Mouse (Mus musculus): ENCODE results near the gene Adh6b. TPM values are rescaled to one million over a fixed set of nuclear protein-coding genes. Genes with fewer than 3 reads are reported as not detected.
A peak's percentile ranks its signal among the peaks of the same experiment; 100 is the strongest.
"Not testable (repeated sequence)": the region's sequence is repeated elsewhere in the genome, so short reads cannot be mapped to it uniquely, and the experiment has no call there.

Adh6b gene
- polyA plus RNA-seq, 1 experiment from 2014 or later: 0.30 TPM

DNA sequence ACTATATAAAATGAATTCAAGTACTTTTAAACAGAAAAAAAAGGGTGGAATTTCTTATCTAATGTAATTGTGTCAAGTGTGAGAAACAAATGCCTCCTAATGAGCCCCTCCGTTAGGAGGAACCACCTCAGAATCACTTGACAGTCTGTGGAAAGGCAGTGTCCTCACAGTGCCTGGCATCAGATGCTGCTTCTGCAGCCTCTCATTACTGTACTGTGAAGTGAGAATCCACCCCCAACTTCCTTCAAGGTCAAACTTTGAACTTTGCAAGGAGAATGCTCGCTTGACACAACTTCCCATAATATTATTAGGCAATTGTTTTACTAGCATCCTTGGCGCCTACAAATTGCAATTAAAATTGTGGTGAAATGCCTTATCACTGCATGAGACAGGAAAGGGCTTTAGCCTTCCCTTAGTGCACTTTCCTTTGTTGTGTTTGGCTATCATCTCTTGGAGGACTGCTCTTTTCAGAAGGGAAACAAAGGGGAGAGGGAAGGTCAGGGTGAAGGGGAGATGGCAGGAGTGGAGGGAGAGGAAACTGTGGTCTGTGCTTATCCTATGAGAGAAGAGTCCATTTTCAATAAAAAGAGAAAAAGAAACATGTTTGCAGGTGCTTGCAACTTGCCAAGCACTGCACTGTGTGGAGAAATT, 5.3 kb upstream of the Adh6b start:
- 34% methylated on average over 3 of the region's 3 CpGs for WGBS (ENCODE audit: insufficient replicate concordance)
- ATAC-seq (ENCODE audit: low read depth): peak; percentile 50

DNA sequence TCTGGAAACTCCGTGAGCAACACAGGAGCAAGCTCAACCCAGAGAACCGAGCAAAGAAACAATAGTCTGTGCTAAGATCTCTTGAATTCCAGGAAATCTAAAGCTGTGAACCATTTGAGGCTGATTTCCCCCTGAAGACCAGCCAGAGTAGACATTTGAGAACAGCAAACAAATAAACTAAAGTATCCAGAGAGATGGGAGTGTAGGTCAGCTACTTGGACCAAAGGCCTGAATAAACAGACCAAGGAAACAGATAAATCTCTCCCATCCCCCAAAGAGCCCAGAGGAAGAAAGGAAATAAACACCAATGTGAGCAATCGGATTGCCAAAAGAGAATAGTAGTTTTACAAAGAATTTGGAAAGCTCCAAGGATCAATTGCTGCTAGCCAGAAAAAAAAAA, 5.5 kb downstream of the Adh6b start:
- no peak overlapping the region for H3K27ac ChIP-seq (ENCODE audit: low read length)
- no peaks in the 10 kb centered on the region; the same call in 1 of the 2 replicates for H3K4me1 ChIP-seq (ENCODE audit: control insufficient read depth, low read depth, low read length)
- no peak overlapping the region for H3K4me2 ChIP-seq (ENCODE audit: low read depth, low read length)
- no peaks in the 10 kb centered on the region for H3K9me3 ChIP-seq (replicated peaks; ENCODE audit: control insufficient read depth, low read length)
- whole genome bisulfite sequencing (ENCODE audit: insufficient replicate concordance): 20% methylated on average over 3 of the region's 3 CpGs
- H3K27me3 ChIP-seq (ENCODE audit: control insufficient read depth, insufficient read depth, low read depth, low read length): no peaks in the 10 kb centered on the region
- ATAC-seq (ENCODE audit: low read depth): no peak
- no peak overlapping the region for H3K9ac ChIP-seq (ENCODE audit: low read depth, low read length)
- no peak overlapping the region for H3K4me3 ChIP-seq (ENCODE audit: low read depth, low read length)
- H3K36me3 ChIP-seq (ENCODE audit: control insufficient read depth, insufficient read depth): no peaks in the 10 kb centered on the region

More for the DNA sequence above, 5.3 kb upstream of the Adh6b start:
- Histone ChIP-seq H3K4me1 (ENCODE audit: control insufficient read depth, low read depth, low read length) (no peaks in the 10 kb centered on the region), H3K4me3 (ENCODE audit: low read depth, low read length) (no peak overlapping the region), H3K4me2 (ENCODE audit: low read depth, low read length) (no peak overlapping the region), H3K36me3 (ENCODE audit: control insufficient read depth, insufficient read depth) (no peaks in the 10 kb centered on the region), H3K9me3 (replicated peaks; ENCODE audit: control insufficient read depth, low read length) (no peaks in the 10 kb centered on the region), H3K9ac (ENCODE audit: low read depth, low read length) (no peak overlapping the region), H3K27me3 (ENCODE audit: control insufficient read depth, insufficient read depth, low read depth, low read length) (no peaks in the 10 kb centered on the region), H3K27ac (ENCODE audit: low read length) (no peak overlapping the region)

DNA sequence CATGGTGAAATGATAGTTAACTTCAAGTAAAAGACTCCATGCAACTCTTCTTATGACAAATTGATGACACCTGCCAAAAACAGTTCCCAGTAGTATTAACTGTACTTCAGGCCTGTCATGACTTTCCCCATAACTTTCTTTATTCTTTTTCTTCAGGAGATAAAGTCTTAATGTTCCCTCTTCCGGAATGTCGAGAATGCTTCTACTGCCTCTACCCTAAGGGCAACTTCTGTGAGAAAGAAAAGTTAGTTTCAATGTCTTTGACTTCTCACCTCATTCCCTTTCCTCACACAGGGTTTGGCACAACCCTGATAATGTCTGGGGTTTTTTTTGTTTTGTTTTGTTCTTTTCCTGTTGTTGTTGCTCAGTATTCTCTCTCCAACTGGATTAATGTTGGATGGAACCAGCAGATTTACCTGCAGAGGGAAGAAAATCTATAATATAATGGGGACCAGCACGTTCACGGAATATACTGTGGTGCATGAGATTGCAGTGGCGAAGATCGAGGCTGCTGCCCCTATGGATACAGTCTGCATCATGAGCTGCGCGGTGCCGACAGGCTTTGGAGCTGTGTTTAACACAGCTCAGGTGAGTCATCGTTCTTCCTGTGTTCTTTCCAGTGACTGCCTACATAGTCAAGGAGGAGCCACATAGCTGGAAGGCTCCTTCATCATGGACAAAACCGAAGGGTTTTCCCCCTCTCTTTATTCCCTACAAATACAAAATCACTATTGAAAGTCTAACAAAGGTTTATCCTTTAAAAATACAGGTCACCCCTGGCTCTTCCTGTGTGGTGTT, 10.6 kb downstream of the Adh6b start:
- 77% methylated on average over 11 of the region's 11 CpGs for WGBS (ENCODE audit: insufficient replicate concordance)
- H3K4me3 ChIP-seq (ENCODE audit: low read depth, low read length): no peak overlapping the region

DNA sequence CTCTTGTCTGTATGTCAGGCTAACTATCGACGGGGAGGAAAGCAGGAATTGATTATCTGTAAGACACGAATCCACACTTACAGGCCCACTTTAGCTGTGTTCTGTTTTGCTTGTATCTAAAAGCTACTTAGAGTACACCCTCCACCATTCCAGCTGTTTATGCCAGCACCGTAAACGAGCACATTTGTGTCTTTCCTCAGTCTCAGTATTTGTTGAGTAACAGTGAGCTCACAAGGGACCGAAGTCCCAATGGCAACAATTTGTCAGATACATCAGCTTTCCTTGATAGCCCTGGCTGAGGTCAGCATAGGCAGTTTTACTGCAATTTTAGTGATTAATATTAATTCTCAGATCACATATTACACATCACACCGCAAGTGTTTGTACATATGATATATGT, 17.3 kb downstream of the Adh6b start:
- no peak overlapping the region for H3K9ac ChIP-seq (ENCODE audit: low read depth, low read length)
- H3K4me2 ChIP-seq (ENCODE audit: low read depth, low read length): no peak overlapping the region
- no peak overlapping the region for H3K27ac ChIP-seq (ENCODE audit: low read length)
- no peaks in the 10 kb centered on the region for H3K36me3 ChIP-seq (ENCODE audit: control insufficient read depth, insufficient read depth)
- no peaks in the 10 kb centered on the region; the same call in 1 of the 2 replicates for H3K4me1 ChIP-seq (ENCODE audit: control insufficient read depth, low read depth, low read length)
- no peak overlapping the region for H3K4me3 ChIP-seq (ENCODE audit: low read depth, low read length)
- ATAC-seq (ENCODE audit: low read depth): no peak
- H3K9me3 ChIP-seq (replicated peaks; ENCODE audit: control insufficient read depth, low read length): no peaks in the 10 kb centered on the region
- no peaks in the 10 kb centered on the region for H3K27me3 ChIP-seq (ENCODE audit: control insufficient read depth, insufficient read depth, low read depth, low read length)
- 64% methylated on average over 7 of the region's 7 CpGs for WGBS (ENCODE audit: insufficient replicate concordance)

More for the DNA sequence above, 10.6 kb downstream of the Adh6b start:
- H3K9me3 ChIP-seq (replicated peaks; ENCODE audit: control insufficient read depth, low read length): no peaks in the 10 kb centered on the region
- no peaks in the 10 kb centered on the region for H3K27me3 ChIP-seq (ENCODE audit: control insufficient read depth, insufficient read depth, low read depth, low read length)
- no peaks in the 10 kb centered on the region for H3K36me3 ChIP-seq (ENCODE audit: control insufficient read depth, insufficient read depth)
- no peak overlapping the region for H3K27ac ChIP-seq (ENCODE audit: low read length)
- H3K4me1 ChIP-seq (ENCODE audit: control insufficient read depth, low read depth, low read length): no peaks in the 10 kb centered on the region; the same call in 1 of the 2 replicates
- H3K9ac ChIP-seq (ENCODE audit: low read depth, low read length): no peak overlapping the region
- no peak overlapping the region for H3K4me2 ChIP-seq (ENCODE audit: low read depth, low read length)
- ATAC-seq (ENCODE audit: low read depth): no peak

DNA sequence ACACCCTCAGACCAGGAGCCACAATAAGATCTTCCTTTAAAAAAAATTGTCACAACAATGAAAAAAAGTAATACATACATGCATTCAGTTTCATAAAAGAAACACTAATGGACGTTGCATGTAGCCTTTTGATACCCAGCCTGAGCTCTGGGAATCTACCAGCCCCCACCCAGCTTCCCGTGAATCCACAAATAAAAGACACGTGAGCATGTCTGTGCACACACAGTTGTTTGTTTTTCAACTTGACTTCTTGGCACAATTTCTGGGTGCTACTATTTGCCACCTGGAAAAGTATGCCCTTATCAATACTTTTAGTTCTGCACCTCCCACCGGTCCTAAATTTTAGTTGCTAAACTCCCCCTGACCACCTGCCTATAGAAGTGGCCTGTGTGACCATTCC, 19.1 kb downstream of the Adh6b start:
- Histone ChIP-seq H3K9me3 (replicated peaks; ENCODE audit: control insufficient read depth, low read length) (no peaks in the 10 kb centered on the region), H3K4me3 (ENCODE audit: low read depth, low read length) (no peak overlapping the region), H3K4me2 (ENCODE audit: low read depth, low read length) (no peak overlapping the region), H3K27ac (ENCODE audit: low read length) (no peak overlapping the region), H3K36me3 (ENCODE audit: control insufficient read depth, insufficient read depth) (no peaks in the 10 kb centered on the region), H3K9ac (ENCODE audit: low read depth, low read length) (no peak overlapping the region), H3K27me3 (ENCODE audit: control insufficient read depth, insufficient read depth, low read depth, low read length) (no peaks in the 10 kb centered on the region), H3K4me1 (ENCODE audit: control insufficient read depth, low read depth, low read length) (no peaks in the 10 kb centered on the region; the same call in 1 of the 2 replicates)
- WGBS (ENCODE audit: insufficient replicate concordance): 50% methylated on average over 4 of the region's 4 CpGs
- ATAC-seq (ENCODE audit: low read depth): no peak

DNA sequence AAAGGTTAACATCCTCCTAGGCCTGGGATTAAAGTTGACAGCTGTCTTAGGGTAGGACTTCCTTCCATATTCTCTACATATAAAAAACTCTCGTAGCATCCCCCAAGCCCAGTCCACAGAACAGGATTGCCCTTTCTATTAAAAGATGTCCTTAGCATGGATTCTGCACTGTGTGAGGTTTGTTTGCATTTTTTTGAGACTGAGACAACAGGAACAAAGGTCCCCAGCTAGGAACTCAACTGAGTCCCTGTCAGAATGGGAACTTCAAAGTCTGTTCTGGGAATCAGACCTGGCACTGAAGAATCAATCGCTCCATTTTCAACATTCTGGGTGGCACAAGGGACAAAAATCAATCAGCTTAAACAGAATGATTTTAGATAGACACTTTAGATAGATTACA, 21.3 kb downstream of the Adh6b start:
- no peak overlapping the region for H3K4me2 ChIP-seq (ENCODE audit: low read depth, low read length)
- H3K4me1 ChIP-seq (ENCODE audit: control insufficient read depth, low read depth, low read length): no peaks in the 10 kb centered on the region; the same call in 1 of the 2 replicates
- ATAC-seq (ENCODE audit: low read depth): peak; percentile 60; the same call in 1 of the 2 replicates
- H3K9me3 ChIP-seq (replicated peaks; ENCODE audit: control insufficient read depth, low read length): no peaks in the 10 kb centered on the region
- no peaks in the 10 kb centered on the region for H3K36me3 ChIP-seq (ENCODE audit: control insufficient read depth, insufficient read depth)
- WGBS (ENCODE audit: insufficient replicate concordance): 57% methylated on average over 2 of the region's 2 CpGs
- H3K4me3 ChIP-seq (ENCODE audit: low read depth, low read length): no peak overlapping the region
- H3K27ac ChIP-seq (ENCODE audit: low read length): no peak overlapping the region
- H3K27me3 ChIP-seq (ENCODE audit: control insufficient read depth, insufficient read depth, low read depth, low read length): no peaks in the 10 kb centered on the region
- H3K9ac ChIP-seq (ENCODE audit: low read depth, low read length): no peak overlapping the region

DNA sequence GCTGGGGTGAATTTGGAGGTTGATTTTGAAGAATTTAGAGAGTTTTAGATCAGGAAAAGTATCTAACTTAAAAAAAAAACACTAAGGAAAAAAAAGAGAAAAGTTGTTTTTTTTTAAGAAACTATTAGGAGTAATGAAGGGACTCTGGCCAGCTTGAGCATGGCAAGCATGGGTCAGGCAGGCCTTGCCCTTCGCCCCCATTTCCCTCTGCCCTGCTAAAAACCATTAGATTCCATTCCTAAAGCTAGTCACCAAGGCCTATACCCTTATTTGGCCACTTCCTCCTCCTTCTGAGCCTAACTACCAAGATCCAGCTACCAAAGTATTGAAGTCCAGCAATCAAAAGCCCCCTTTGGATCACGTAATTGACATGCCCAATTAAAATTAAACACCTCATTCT, 24.6 kb downstream of the Adh6b start:
- no peak for ATAC-seq (ENCODE audit: low read depth)
- no peak overlapping the region for H3K4me2 ChIP-seq (ENCODE audit: low read depth, low read length)
- H3K27ac ChIP-seq (ENCODE audit: low read length): no peak overlapping the region
- 54% methylated on average over 2 of the region's 2 CpGs for WGBS (ENCODE audit: insufficient replicate concordance)
- H3K4me3 ChIP-seq (ENCODE audit: low read depth, low read length): no peak overlapping the region
- H3K27me3 ChIP-seq (ENCODE audit: control insufficient read depth, insufficient read depth, low read depth, low read length): no peaks in the 10 kb centered on the region
- H3K9ac ChIP-seq (ENCODE audit: low read depth, low read length): no peak overlapping the region
- H3K9me3 ChIP-seq (replicated peaks; ENCODE audit: control insufficient read depth, low read length): no peaks in the 10 kb centered on the region
- H3K36me3 ChIP-seq (ENCODE audit: control insufficient read depth, insufficient read depth): no peaks in the 10 kb centered on the region
- no peaks in the 10 kb centered on the region for H3K4me1 ChIP-seq (ENCODE audit: control insufficient read depth, low read depth, low read length)

DNA sequence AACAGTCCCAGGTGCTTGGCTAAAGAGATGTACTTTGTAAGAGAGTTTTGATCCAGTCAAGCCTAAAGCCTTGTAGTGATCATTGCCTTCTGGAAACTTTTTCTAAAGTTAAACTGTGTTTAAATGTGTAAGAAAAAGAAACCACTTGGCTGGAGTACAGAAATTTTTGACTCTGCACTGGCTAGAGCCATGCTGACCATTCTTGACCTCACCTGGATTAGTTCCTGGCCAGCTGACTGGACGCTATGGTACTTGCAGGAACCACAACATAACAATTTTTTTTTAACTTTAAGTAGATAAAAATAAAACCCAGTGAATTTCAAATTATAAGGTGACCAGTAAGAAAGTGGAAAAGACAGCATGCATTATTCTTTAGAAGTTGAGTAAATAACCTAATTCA, 28.0 kb downstream of the Adh6b start:
- no peak overlapping the region for H3K9ac ChIP-seq (ENCODE audit: low read depth, low read length)
- no peak overlapping the region for H3K4me2 ChIP-seq (ENCODE audit: low read depth, low read length)
- no peaks in the 10 kb centered on the region for H3K9me3 ChIP-seq (replicated peaks; ENCODE audit: control insufficient read depth, low read length)
- no peak overlapping the region for H3K27ac ChIP-seq (ENCODE audit: low read length)
- WGBS (ENCODE audit: insufficient replicate concordance): 57% methylated on average over 1 of the region's 1 CpGs
- no peaks in the 10 kb centered on the region for H3K27me3 ChIP-seq (ENCODE audit: control insufficient read depth, insufficient read depth, low read depth, low read length)
- no peak for ATAC-seq (ENCODE audit: low read depth)
- H3K36me3 ChIP-seq (ENCODE audit: control insufficient read depth, insufficient read depth): no peaks in the 10 kb centered on the region
- H3K4me1 ChIP-seq (ENCODE audit: control insufficient read depth, low read depth, low read length): no peaks in the 10 kb centered on the region
- H3K4me3 ChIP-seq (ENCODE audit: low read depth, low read length): no peak overlapping the region

DNA sequence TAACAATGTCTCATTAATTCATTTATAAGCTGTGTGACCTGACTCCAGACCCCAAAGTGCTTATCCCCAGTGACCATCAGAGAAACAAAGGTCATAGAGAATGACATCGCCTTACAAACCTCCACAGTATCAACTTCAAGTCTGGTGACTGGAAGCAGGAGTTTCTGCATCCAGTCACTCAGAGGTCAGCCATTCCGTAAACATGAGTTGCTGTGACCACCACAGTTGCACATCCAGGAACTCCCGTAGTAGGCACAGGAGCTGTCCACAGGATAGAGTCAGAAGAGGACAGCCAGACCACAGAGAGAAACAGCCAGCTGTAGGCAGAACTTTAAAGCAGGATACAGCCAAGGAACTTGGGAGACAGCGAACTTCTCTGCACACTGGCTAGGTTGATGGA, 28.7 kb downstream of the Adh6b start:
- WGBS (ENCODE audit: insufficient replicate concordance): 48% methylated on average over 4 of the region's 4 CpGs
- H3K4me1 ChIP-seq (ENCODE audit: control insufficient read depth, low read depth, low read length); H3K4me2 ChIP-seq (ENCODE audit: low read depth, low read length); H3K27ac ChIP-seq (ENCODE audit: low read length); ATAC-seq (ENCODE audit: low read depth); H3K27me3 ChIP-seq (ENCODE audit: control insufficient read depth, insufficient read depth, low read depth, low read length); H3K4me3 ChIP-seq (ENCODE audit: low read depth, low read length); H3K9me3 ChIP-seq (replicated peaks; ENCODE audit: control insufficient read depth, low read length); H3K9ac ChIP-seq (ENCODE audit: low read depth, low read length); H3K36me3 ChIP-seq (ENCODE audit: control insufficient read depth, insufficient read depth): not testable (repeated sequence)
